Mouse (Mus musculus) CH12.LX (cell line): ENCODE results near the gene Rnf41. TPM values are rescaled to one million over a fixed set of nuclear protein-coding genes. Genes with fewer than 3 reads are reported as not detected.

Source experiments
- DNase-seq: peaks from one replicate; pipeline ENCODE4 v3.0.0-alpha.2; 2013; ENCODE audit errors: extremely low read depth
- H3K27ac ChIP-seq: 2 replicates; pipeline ENCODE4 v1.5.1; 2012; ENCODE audit warnings: low read depth, mild to moderate bottlenecking, control low read depth, moderate library complexity; ENCODE audit not compliant: insufficient read depth
- H3K27me3 ChIP-seq: replicated peaks from 2 replicates; pipeline ENCODE3; 2012; ENCODE audit warnings: inconsistent platforms
- H3K36me3 ChIP-seq, 2 experiments: replicated peaks in 1 of 2; 2 replicates each; pipeline versions ENCODE3 to v1.6.1; 2012; ENCODE audit warnings: inconsistent platforms in 1 of 2, low read length in 1 of 2, mild to moderate bottlenecking in 1 of 2, mixed read lengths in 1 of 2, moderate library complexity in 1 of 2; ENCODE audit not compliant: control insufficient read depth in 1 of 2, insufficient read depth in 1 of 2
- H3K4me1 ChIP-seq, 2 experiments: 2 replicates each; pipeline ENCODE4 v1.6.1; 2012; ENCODE audit warnings: inconsistent platforms in 1 of 2, moderate library complexity in 1 of 2; ENCODE audit not compliant: insufficient read depth in 2 of 2, control insufficient read depth in 1 of 2
- H3K4me2 ChIP-seq: 2 replicates; pipeline ENCODE4 v1.6.1; 2012; ENCODE audit warnings: low read depth, mild to moderate bottlenecking, control low read depth; ENCODE audit not compliant: poor library complexity, insufficient read depth, severe bottlenecking
- H3K4me3 ChIP-seq, 3 experiments: fragments of 150-350 bp in 1 of 3; sonication (generic) in 1 of 3; replicated peaks in 1 of 3; 2 replicates each; pipeline versions ENCODE3 to v1.5.1; 2011 to 2012; ENCODE audit warnings: low read depth in 2 of 3, low read length in 2 of 3, mild to moderate bottlenecking in 2 of 3, moderate library complexity in 2 of 3, control low read depth in 1 of 3, improper control_type of control experiment in 1 of 3, inconsistent platforms in 1 of 3, mixed read lengths in 1 of 3; ENCODE audit not compliant: poor library complexity in 1 of 3
- H3K79me2 ChIP-seq: replicated peaks from 2 replicates; pipeline ENCODE4 v1.6.1; 2012; ENCODE audit warnings: mild to moderate bottlenecking, moderate library complexity; ENCODE audit not compliant: control insufficient read depth, poor library complexity, insufficient read depth, severe bottlenecking; ENCODE audit errors: extremely low read depth
- H3K9ac ChIP-seq: 2 replicates; pipeline ENCODE4 v1.6.1; 2012; ENCODE audit warnings: low read depth, mild to moderate bottlenecking, control low read depth, moderate library complexity; ENCODE audit not compliant: insufficient read depth
- H3K9me3 ChIP-seq: replicated peaks from 2 replicates; pipeline ENCODE3; 2012; ENCODE audit warnings: low read length, inconsistent platforms, mixed read lengths
- BHLHE40 ChIP-seq: IDR thresholded peaks from 2 replicates; pipeline ENCODE4 v1.6.1; 2011; ENCODE audit warnings: mild to moderate bottlenecking, low read depth, low read length, improper control_type of control experiment
- CHD1 ChIP-seq: IDR thresholded peaks from 2 replicates; pipeline ENCODE4 v1.6.1; 2012; ENCODE audit warnings: low read depth, low read length, improper control_type of control experiment, inconsistent platforms
- E2F4 ChIP-seq: IDR thresholded peaks from 2 replicates; pipeline ENCODE4 v1.6.1; 2011; ENCODE audit warnings: low read depth, low read length, improper control_type of control experiment; ENCODE audit not compliant: insufficient replicate concordance
- ELF1 ChIP-seq: IDR thresholded peaks from 2 replicates; pipeline ENCODE4 v1.6.1; 2014; ENCODE audit warnings: low read depth, mild to moderate bottlenecking, inconsistent platforms, low read length, improper control_type of control experiment
- ETS1 ChIP-seq: conservative IDR thresholded peaks from 2 replicates; pipeline ENCODE4 v1.6.1; 2012; ENCODE audit warnings: low read depth, mild to moderate bottlenecking, inconsistent platforms, low read length, improper control_type of control experiment, moderate library complexity
- GABPA ChIP-seq: IDR thresholded peaks from 2 replicates; pipeline ENCODE4 v1.6.1; 2012; ENCODE audit warnings: low read depth, low read length, improper control_type of control experiment, inconsistent platforms; ENCODE audit not compliant: insufficient replicate concordance
- IRF4 ChIP-seq: IDR thresholded peaks from 2 replicates; pipeline ENCODE4 v1.6.1; 2014; ENCODE audit warnings: low read depth, mild to moderate bottlenecking, inconsistent platforms, low read length, improper control_type of control experiment
- JUN ChIP-seq: IDR thresholded peaks from 2 replicates; pipeline ENCODE4 v1.6.1; 2011; ENCODE audit warnings: low read depth, mild to moderate bottlenecking, low read length, improper control_type of control experiment, moderate library complexity; ENCODE audit not compliant: insufficient read depth
- JUND ChIP-seq: conservative IDR thresholded peaks from 2 replicates; pipeline ENCODE4 v1.6.1; 2011; ENCODE audit warnings: low read depth, low read length, improper control_type of control experiment
- KAT2A ChIP-seq: IDR thresholded peaks from 2 replicates; pipeline ENCODE4 v1.6.1; 2012; ENCODE audit warnings: low read length, improper control_type of control experiment, inconsistent platforms; ENCODE audit not compliant: insufficient replicate concordance
- MAFK ChIP-seq: IDR thresholded peaks from 2 replicates; pipeline ENCODE4 v1.6.1; 2011; ENCODE audit warnings: low read length, improper control_type of control experiment; ENCODE audit not compliant: insufficient replicate concordance
- MAX ChIP-seq: IDR thresholded peaks from 2 replicates; pipeline ENCODE4 v1.6.1; 2011; ENCODE audit warnings: low read length, improper control_type of control experiment
- MXI1 ChIP-seq: IDR thresholded peaks from 2 replicates; pipeline ENCODE4 v1.6.1; 2011; ENCODE audit warnings: mild to moderate bottlenecking, low read depth, low read length, improper control_type of control experiment
- MYC ChIP-seq: IDR thresholded peaks from 2 replicates; pipeline ENCODE4 v1.6.1; 2011; ENCODE audit warnings: low read depth, mild to moderate bottlenecking, improper control_type of control experiment, low read length
- NELFE ChIP-seq: IDR thresholded peaks from 2 replicates; pipeline ENCODE4 v1.6.1; 2011; ENCODE audit warnings: low read depth, low read length, improper control_type of control experiment
- NRF1 ChIP-seq: IDR thresholded peaks from 2 replicates; pipeline ENCODE4 v1.6.1; 2014; ENCODE audit warnings: low read depth, mild to moderate bottlenecking, inconsistent platforms, low read length, improper control_type of control experiment, moderate library complexity
- POLR2A ChIP-seq: IDR thresholded peaks from 2 replicates; pipeline ENCODE4 v1.6.1; 2011; ENCODE audit warnings: low read depth, mild to moderate bottlenecking, improper control_type of control experiment, low read length
- SIN3A ChIP-seq: IDR thresholded peaks from 2 replicates; pipeline ENCODE4 v1.6.1; 2012; ENCODE audit warnings: low read length, improper control_type of control experiment, inconsistent platforms
- SMC3 ChIP-seq: IDR thresholded peaks from 2 replicates; pipeline ENCODE4 v1.6.1; 2011; ENCODE audit warnings: low read depth, low read length, improper control_type of control experiment
- TBP ChIP-seq: conservative IDR thresholded peaks from 2 replicates; pipeline ENCODE4 v1.6.1; 2011; ENCODE audit warnings: low read depth, low read length, improper control_type of control experiment
- TCF12 ChIP-seq: IDR thresholded peaks from 2 replicates; pipeline ENCODE4 v1.6.1; 2014; ENCODE audit warnings: low read depth, mild to moderate bottlenecking, inconsistent platforms, low read length, improper control_type of control experiment
- UBTF ChIP-seq: IDR thresholded peaks from 2 replicates; pipeline ENCODE4 v1.6.1; 2012; ENCODE audit warnings: low read depth, mild to moderate bottlenecking, inconsistent platforms, low read length, improper control_type of control experiment, moderate library complexity
- USF2 ChIP-seq: conservative IDR thresholded peaks from 2 replicates; pipeline ENCODE4 v1.6.1; 2011; ENCODE audit warnings: low read depth, low read length, improper control_type of control experiment
- ZC3H11A ChIP-seq: IDR thresholded peaks from 2 replicates; pipeline ENCODE4 v1.6.1; 2012; ENCODE audit warnings: low read depth, mild to moderate bottlenecking, inconsistent platforms, low read length, improper control_type of control experiment
- dilution Hi-C: fragments of 300-500 bp; cut with MboI; formaldehyde crosslinking; loops from 2 replicates; pipeline ENCODE4 v1.14.3; 2020; ENCODE audit warnings: low sequenced_read_pairs; ENCODE audit not compliant: extremely low pct_unique_long_range_greater_than_20kb, extremely low pct_ligation_motif_present
- in situ Hi-C: fragments of 300-500 bp; cut with MboI; formaldehyde crosslinking; loops from 3 replicates; pipeline ENCODE4 v1.14.3; 2019; ENCODE audit warnings: low sequenced_read_pairs, low pct_ligation_motif_present, low pct_unique_long_range_greater_than_20kb, mixed read lengths
- polyA plus RNA-seq: library from polyadenylated mRNA; unstranded; fragments of >175 nt; gene quantifications from 2 replicates; pipeline ENCODE4 v1.2.1, GENCODE M21; 2012; ENCODE audit warnings: low read depth; ENCODE audit not compliant: insufficient read length
- total RNA-seq, 2 experiments: library from RNA; depleted of rRNA; stranded (reverse); fragments of 300-350 nt in 1 of 2; fragments of >200 nt in 1 of 2; gene quantifications; 2 replicates each; pipeline ENCODE4 v1.2.3; 2012 to 2014

Rnf41 gene
- total and polyA plus RNA-seq, 3 experiments: 15.3 to 19.9 (median 17.4) TPM

DNA sequence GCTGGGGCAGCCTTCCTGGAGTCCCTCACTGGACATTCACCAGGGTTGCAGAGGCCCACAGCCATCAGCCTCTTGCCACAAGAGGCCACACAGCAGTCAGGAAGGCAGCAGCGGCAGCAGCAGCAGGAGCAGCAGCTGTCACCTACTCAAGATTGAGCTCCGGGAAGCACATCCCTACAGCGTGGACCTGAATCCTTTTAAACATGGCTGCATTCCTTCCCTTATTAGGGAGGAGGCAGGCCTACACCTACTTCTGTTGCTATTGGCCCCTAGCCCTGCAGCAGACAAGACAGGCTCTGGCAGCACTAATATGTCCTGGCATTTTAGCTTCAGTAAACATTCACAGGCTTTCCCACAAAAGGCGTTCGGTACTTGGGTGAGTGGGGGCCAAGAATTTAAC is 78.8 kb downstream of the Rnf41 start:
- Histone ChIP-seq H3K27ac (no peak overlapping the region), H3K4me3 (no peak overlapping the region), H3K4me1 (peaks cover 12 to 19% of the 10 kb centered on the region in 2 experiments; a peak in 3 of 4 replicates), H3K36me3 (peaks cover 61 to 66% of the 10 kb centered on the region in 2 experiments), H3K27me3 (no peaks in the 10 kb centered on the region), H3K9ac (no peak overlapping the region), H3K9me3 (no peaks in the 10 kb centered on the region), H3K4me2 (no peak overlapping the region), H3K79me2 (peaks cover 20% of the 10 kb centered on the region)
- in situ Hi-C loops (no loop called here), dilution Hi-C loops (no loop called here)
- TF ChIP-seq KAT2A (no peak), SMC3 (no peak), ETS1 (no peak), MXI1 (no peak), CHD1 (no peak), NRF1 (no peak), IRF4 (no peak), SIN3A (no peak), UBTF (no peak), TCF12 (no peak), GABPA (no peak)
- no peak for DNase-seq

DNA sequence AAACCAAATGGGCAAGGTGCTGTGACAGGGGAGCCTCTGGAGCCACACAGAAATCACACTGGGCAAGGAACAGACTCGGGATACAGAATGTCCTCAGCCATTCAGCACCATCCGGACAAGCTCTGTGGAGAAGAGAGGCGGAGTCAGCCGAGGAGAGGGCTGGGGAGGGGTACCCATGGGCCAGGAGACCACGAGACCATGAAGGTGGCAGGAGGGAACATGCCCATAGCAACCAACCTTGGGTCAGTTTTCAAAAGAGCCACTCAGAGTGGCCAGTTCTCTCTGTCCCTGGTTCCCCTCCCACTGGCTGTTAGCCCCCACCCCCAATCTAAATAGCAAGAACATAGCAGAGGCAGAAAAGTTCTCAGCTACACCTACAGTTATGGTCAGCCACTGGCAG is 79.5 kb downstream of the Rnf41 start:
- no peak for DNase-seq
- Histone ChIP-seq H3K4me3 (no peak overlapping the region), H3K4me2 (no peak overlapping the region), H3K27ac (no peak overlapping the region), H3K9ac (no peak overlapping the region), H3K36me3 (peaks cover 56 to 60% of the 10 kb centered on the region in 2 experiments), H3K9me3 (no peaks in the 10 kb centered on the region), H3K79me2 (peaks cover 20% of the 10 kb centered on the region), H3K27me3 (no peaks in the 10 kb centered on the region), H3K4me1 (peaks cover 12 to 26% of the 10 kb centered on the region in 2 experiments; a peak in 3 of 4 replicates)
- dilution Hi-C loops: no loop called here
- no peak for TF ChIP-seq IRF4
- TF ChIP-seq JUND: no peak
- no peak for TF ChIP-seq KAT2A
- no peak for TF ChIP-seq TCF12
- TF ChIP-seq CHD1: no peak
- TF ChIP-seq MAFK: no peak
- no peak for TF ChIP-seq POLR2A
- TF ChIP-seq JUN: no peak
- no peak for TF ChIP-seq ZC3H11A
- no peak for TF ChIP-seq BHLHE40
- TF ChIP-seq NRF1: no peak
- no peak for TF ChIP-seq TBP
- no peak for TF ChIP-seq NELFE
- no peak for TF ChIP-seq UBTF
- no peak for TF ChIP-seq USF2
- TF ChIP-seq MAX: no peak
- no peak for TF ChIP-seq E2F4
- no peak for TF ChIP-seq MYC
- no peak for TF ChIP-seq ELF1
- in situ Hi-C loops: no loop called here

Other genes with a start within 250 kb of the Rnf41 start
Only the 20 nearest of the 26 such genes appear.
- 47.2 and 51.5 TPM in 2 replicates for gene Timeless, start 179.6 kb upstream of the Rnf41 start, total RNA-seq (2012; rRNA removed)
- gene Timeless, start 179.6 kb upstream of the Rnf41 start, total RNA-seq (2014; rRNA removed): 31.7 and 38.6 TPM in 2 replicates
- 65.9 and 80.3 TPM in 2 replicates for gene Timeless, start 179.6 kb upstream of the Rnf41 start, polyA plus RNA-seq
- 0.30 and 0.80 TPM in 2 replicates for gene Apon, start 157.6 kb upstream of the Rnf41 start, total RNA-seq (2012; rRNA removed)
- gene Apon, start 157.6 kb upstream of the Rnf41 start, total RNA-seq (2014; rRNA removed): 0.62 and 1.2 TPM in 2 replicates
- gene Apon, start 157.6 kb upstream of the Rnf41 start, polyA plus RNA-seq: 0.80 and 1.7 TPM in 2 replicates
- 1.0 and 1.3 TPM in 2 replicates for gene Apof, start 143.0 kb upstream of the Rnf41 start, total RNA-seq (2012; rRNA removed)
- 0.63 and 0.66 TPM in 2 replicates for gene Apof, start 143.0 kb upstream of the Rnf41 start, total RNA-seq (2014; rRNA removed)
- gene Apof, start 143.0 kb upstream of the Rnf41 start, polyA plus RNA-seq: 0.99 and 1.1 TPM in 2 replicates
- gene Stat2, start 141.1 kb upstream of the Rnf41 start, total RNA-seq (2012; rRNA removed): 12.5 and 14.6 TPM in 2 replicates
- gene Stat2, start 141.1 kb upstream of the Rnf41 start, total RNA-seq (2014; rRNA removed): 2.7 and 3.3 TPM in 2 replicates
- gene Stat2, start 141.1 kb upstream of the Rnf41 start, polyA plus RNA-seq: 11.6 and 12.5 TPM in 2 replicates
- 1.2 and 3.6 TPM in 2 replicates for gene Il23a, start 112.9 kb upstream of the Rnf41 start, total RNA-seq (2012; rRNA removed)
- gene Il23a, start 112.9 kb upstream of the Rnf41 start, total RNA-seq (2014; rRNA removed): 0.32 and 0.41 TPM in 2 replicates
- 0.30 and 0.49 TPM in 2 replicates for gene Il23a, start 112.9 kb upstream of the Rnf41 start, polyA plus RNA-seq
- gene Pan2, start 108.3 kb upstream of the Rnf41 start, total RNA-seq (2012; rRNA removed): 8.1 and 11.0 TPM in 2 replicates
- gene Pan2, start 108.3 kb upstream of the Rnf41 start, total RNA-seq (2014; rRNA removed): 9.4 and 10.6 TPM in 2 replicates
- 16.1 and 18.5 TPM in 2 replicates for gene Pan2, start 108.3 kb upstream of the Rnf41 start, polyA plus RNA-seq
- 91.0 and 111 TPM in 2 replicates for gene Cnpy2, start 89.2 kb upstream of the Rnf41 start, total RNA-seq (2012; rRNA removed)
- gene Cnpy2, start 89.2 kb upstream of the Rnf41 start, total RNA-seq (2014; rRNA removed): 64.9 and 72.0 TPM in 2 replicates
- 98.9 and 107 TPM in 2 replicates for gene Cnpy2, start 89.2 kb upstream of the Rnf41 start, polyA plus RNA-seq
- gene Cs, start 73.9 kb upstream of the Rnf41 start, total RNA-seq (2012; rRNA removed): 145 and 149 TPM in 2 replicates
- gene Cs, start 73.9 kb upstream of the Rnf41 start, total RNA-seq (2014; rRNA removed): 131 and 137 TPM in 2 replicates
- gene Cs, start 73.9 kb upstream of the Rnf41 start, polyA plus RNA-seq: 214 and 240 TPM in 2 replicates
- 8.4 and 11.1 TPM in 2 replicates for gene Coq10a, start 42.7 kb upstream of the Rnf41 start, total RNA-seq (2012; rRNA removed)
- gene Coq10a, start 42.7 kb upstream of the Rnf41 start, total RNA-seq (2014; rRNA removed): 5.7 and 7.7 TPM in 2 replicates
- 8.6 and 12.1 TPM in 2 replicates for gene Coq10a, start 42.7 kb upstream of the Rnf41 start, polyA plus RNA-seq
- 15.3 and 15.8 TPM in 2 replicates for gene Ankrd52, start 34.5 kb upstream of the Rnf41 start, total RNA-seq (2012; rRNA removed)
- gene Ankrd52, start 34.5 kb upstream of the Rnf41 start, total RNA-seq (2014; rRNA removed): 3.5 and 4.3 TPM in 2 replicates
- gene Ankrd52, start 34.5 kb upstream of the Rnf41 start, polyA plus RNA-seq: 45.9 and 51.0 TPM in 2 replicates
- 0.21 TPM in 1 of 2 replicates, not detected in the other for gene Slc39a5, start 10.4 kb upstream of the Rnf41 start, total RNA-seq (2012; rRNA removed)
- gene Slc39a5, start 10.4 kb upstream of the Rnf41 start, total RNA-seq (2014; rRNA removed): not detected in 2 replicates
- gene Slc39a5, start 10.4 kb upstream of the Rnf41 start, polyA plus RNA-seq: 0.11 TPM in 1 of 2 replicates, not detected in the other
- 43.7 and 45.8 TPM in 2 replicates for gene Nabp2, start 165 bp upstream of the Rnf41 start, total RNA-seq (2012; rRNA removed)
- gene Nabp2, start 165 bp upstream of the Rnf41 start, total RNA-seq (2014; rRNA removed): 40.3 and 46.9 TPM in 2 replicates
- 123 and 147 TPM in 2 replicates for gene Nabp2, start 165 bp upstream of the Rnf41 start, polyA plus RNA-seq
- 20.2 and 24.8 TPM in 2 replicates for gene Smarcc2, start 47.6 kb downstream of the Rnf41 start, total RNA-seq (2012; rRNA removed)
- gene Smarcc2, start 47.6 kb downstream of the Rnf41 start, total RNA-seq (2014; rRNA removed): 6.1 and 7.5 TPM in 2 replicates
- gene Smarcc2, start 47.6 kb downstream of the Rnf41 start, polyA plus RNA-seq: 39.8 and 42.6 TPM in 2 replicates
- gene Myl6, start 82.5 kb downstream of the Rnf41 start, total RNA-seq (2012; rRNA removed): 555 and 601 TPM in 2 replicates
- 560 and 610 TPM in 2 replicates for gene Myl6, start 82.5 kb downstream of the Rnf41 start, total RNA-seq (2014; rRNA removed)
- 366 and 413 TPM in 2 replicates for gene Myl6, start 82.5 kb downstream of the Rnf41 start, polyA plus RNA-seq
- 2.5 and 2.6 TPM in 2 replicates for gene Myl6b, start 87.0 kb downstream of the Rnf41 start, total RNA-seq (2012; rRNA removed)
- 0.39 and 1.1 TPM in 2 replicates for gene Myl6b, start 87.0 kb downstream of the Rnf41 start, total RNA-seq (2014; rRNA removed)
- 3.2 and 3.9 TPM in 2 replicates for gene Myl6b, start 87.0 kb downstream of the Rnf41 start, polyA plus RNA-seq
- 43.2 and 48.0 TPM in 2 replicates for gene Esyt1, start 114.2 kb downstream of the Rnf41 start, total RNA-seq (2012; rRNA removed)
- gene Esyt1, start 114.2 kb downstream of the Rnf41 start, total RNA-seq (2014; rRNA removed): 20.2 and 20.6 TPM in 2 replicates
- gene Esyt1, start 114.2 kb downstream of the Rnf41 start, polyA plus RNA-seq: 33.0 and 38.2 TPM in 2 replicates
- 19.9 and 20.9 TPM in 2 replicates for gene Zc3h10, start 136.1 kb downstream of the Rnf41 start, total RNA-seq (2012; rRNA removed)
- gene Zc3h10, start 136.1 kb downstream of the Rnf41 start, total RNA-seq (2014; rRNA removed): 16.2 TPM in 2 replicates
- 14.4 and 14.6 TPM in 2 replicates for gene Zc3h10, start 136.1 kb downstream of the Rnf41 start, polyA plus RNA-seq
- gene Rpl41, start 137.6 kb downstream of the Rnf41 start, total RNA-seq (2012; rRNA removed): 7,686 and 8,549 TPM in 2 replicates
- 2,395 and 2,709 TPM in 2 replicates for gene Rpl41, start 137.6 kb downstream of the Rnf41 start, total RNA-seq (2014; rRNA removed)
- gene Rpl41, start 137.6 kb downstream of the Rnf41 start, polyA plus RNA-seq: 6,293 and 8,065 TPM in 2 replicates
- gene Pa2g4, start 154.3 kb downstream of the Rnf41 start, total RNA-seq (2012; rRNA removed): 133 and 166 TPM in 2 replicates
- 126 and 129 TPM in 2 replicates for gene Pa2g4, start 154.3 kb downstream of the Rnf41 start, total RNA-seq (2014; rRNA removed)
- 550 and 650 TPM in 2 replicates for gene Pa2g4, start 154.3 kb downstream of the Rnf41 start, polyA plus RNA-seq
- gene Erbb3, start 178.0 kb downstream of the Rnf41 start, total RNA-seq (2012; rRNA removed): 12.6 and 13.2 TPM in 2 replicates
- 11.3 and 13.0 TPM in 2 replicates for gene Erbb3, start 178.0 kb downstream of the Rnf41 start, total RNA-seq (2014; rRNA removed)
- gene Erbb3, start 178.0 kb downstream of the Rnf41 start, polyA plus RNA-seq: 7.4 and 7.7 TPM in 2 replicates